Mouse (Mus musculus) limb, embryonic 13.5 days (tissue): ENCODE measurements around the gene Anapc1. TPM values are rescaled to one million over a fixed set of nuclear protein-coding genes. Genes with fewer than 3 reads are reported as not detected.

Source experiments
- polyA plus RNA-seq: library from polyadenylated mRNA; unstranded; fragments of >200 nt; fragmentation: Nextera tagmentation; extraction: Ambion mirVana; gene quantifications from 2 replicates; pipeline ENCODE4 v1.2.1, GENCODE M21; 2015

Anapc1 gene
- polyA plus RNA-seq, 1 experiment from 2014 or later: 73.0 TPM

Other genes starting within 250 kb of the Anapc1 start
- gene Spdye4c, start 96.2 kb downstream of the Anapc1 start, polyA plus RNA-seq: not detected in 2 replicates
- 13.1 and 15.6 TPM in 2 replicates for gene Mertk, start 11.6 kb upstream of the Anapc1 start, polyA plus RNA-seq
- gene Tmem87b, start 130.7 kb upstream of the Anapc1 start, polyA plus RNA-seq: 31.3 and 33.8 TPM in 2 replicates
- 6.3 and 7.3 TPM in 2 replicates for gene Fbln7, start 175.6 kb upstream of the Anapc1 start, polyA plus RNA-seq